Mouse (Mus musculus) liver, embryonic 16.5 days (tissue): ENCODE results near the gene Ctdsp2. TPM values are rescaled to one million over a fixed set of nuclear protein-coding genes. Genes with fewer than 3 reads are reported as not detected.

Experiments used
- ATAC-seq: fragments of 200-750 bp; cut with Nextera tagmentation; 2 replicates; pipeline ENCODE4 v1.8.0; 2017; ENCODE audit warnings: low read depth, mild to moderate bottlenecking, moderate number of reproducible peaks, moderate library complexity
- H3K27ac ChIP-seq: fragments of 300-500 bp; sonication (generic); 2 replicates; pipeline ENCODE4 v1.5.1; 2014; ENCODE audit warnings: mild to moderate bottlenecking, low read length
- H3K27me3 ChIP-seq: fragments of 300-500 bp; sonication (generic); 2 replicates; pipeline ENCODE4 v1.6.1; 2014; ENCODE audit warnings: low read depth, low read length, mixed read lengths; ENCODE audit not compliant: control insufficient read depth, insufficient read depth
- H3K36me3 ChIP-seq: fragments of 300-500 bp; sonication (generic); 2 replicates; pipeline ENCODE4 v1.6.1; 2014; ENCODE audit warnings: mild to moderate bottlenecking; ENCODE audit not compliant: control insufficient read depth, insufficient read depth
- H3K4me1 ChIP-seq: fragments of 300-500 bp; sonication (generic); 2 replicates; pipeline ENCODE4 v1.6.1; 2014; ENCODE audit warnings: low read depth, low read length, mixed read lengths; ENCODE audit not compliant: control insufficient read depth
- H3K4me2 ChIP-seq: fragments of 300-500 bp; sonication (generic); 2 replicates; pipeline ENCODE4 v1.6.1; 2014; ENCODE audit warnings: low read depth, low read length, mixed read lengths
- H3K4me3 ChIP-seq: fragments of 300-500 bp; sonication (generic); 2 replicates; pipeline ENCODE4 v1.5.1; 2014; ENCODE audit warnings: low read depth, mild to moderate bottlenecking, low read length
- H3K9ac ChIP-seq: fragments of 300-500 bp; sonication (generic); 2 replicates; pipeline ENCODE4 v1.6.1; 2014; ENCODE audit warnings: low read depth, low read length
- H3K9me3 ChIP-seq: fragments of 300-500 bp; sonication (generic); replicated peaks from 2 replicates; pipeline ENCODE4 v1.6.1; 2016; ENCODE audit warnings: low read length; ENCODE audit not compliant: control insufficient read depth
- WGBS: fragments of 180-500 bp; shearing (Covaris S2); extraction: QIAGEN DNeasy Blood & Tissue Kit; methylation state at CpG from one replicate; pipeline ENCODE4 v1.1.7; 2014; ENCODE audit not compliant: insufficient replicate concordance; 5-methylcytosine and 5-hydroxymethylcytosine counted together
- microRNA counts: library from miRNA; unstranded; fragments of <30 nt; microRNA quantifications from one replicate; lab custom pipeline; 2016
- microRNA-seq: library from miRNA; unstranded; fragments of <30 nt; microRNA quantifications from one replicate; pipeline ENCODE4, GENCODE M21; 2016
- polyA plus RNA-seq: library from polyadenylated mRNA; unstranded; fragments of >200 nt; fragmentation: Nextera tagmentation; extraction: Ambion mirVana; gene quantifications from 2 replicates; pipeline ENCODE4 v1.2.1, GENCODE M21; 2015

The Ctdsp2 gene
- polyA plus RNA-seq, 1 experiment from 2014 or later, result 12.2 TPM

DNA sequence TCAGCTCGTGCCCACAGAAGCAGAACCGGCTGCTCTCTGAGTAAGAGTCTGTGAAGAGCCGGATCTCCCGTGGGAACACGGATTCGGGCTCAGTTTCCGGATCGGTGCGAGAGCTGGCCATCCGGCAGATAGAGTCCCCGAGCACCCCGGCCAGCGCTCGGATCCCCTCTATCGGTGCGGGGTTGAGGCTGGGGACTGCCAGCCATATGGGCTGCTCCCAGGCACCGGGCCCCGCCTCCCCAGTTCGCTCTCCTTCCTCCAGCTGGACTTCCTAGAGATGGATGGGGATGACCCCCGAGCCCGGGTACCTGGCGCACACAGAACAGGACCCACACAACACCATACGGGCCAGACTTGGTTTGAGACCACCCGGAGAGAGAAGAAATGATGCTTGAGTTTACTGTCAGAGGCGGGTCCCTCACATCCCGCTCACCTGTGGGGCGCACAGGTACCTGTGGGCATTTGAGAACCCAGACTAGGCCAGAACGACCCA is 62.8 kb downstream of the Ctdsp2 start, which contains the start of the genes Mettl1 and Eef1akmt3:
Mettl1 (plus strand) TSS at position 141 of the 493 bp plus-strand sequence.
Eef1akmt3 (minus strand) TSS at position 240 of the 493 bp plus-strand sequence.
- peak; percentile 52 for ATAC-seq
- no peaks in the 10 kb centered on the region for H3K9me3 ChIP-seq
- peaks cover 28% of the 10 kb centered on the region for H3K27me3 ChIP-seq
- 1% methylated on average over 28 of the region's 28 CpGs for WGBS
- no peaks in the 10 kb centered on the region for H3K36me3 ChIP-seq
- H3K4me1 ChIP-seq, result peaks cover 17% of the 10 kb centered on the region
- H3K4me3 ChIP-seq, result peak within 1 kb of the TSS; percentile 81
- H3K27ac ChIP-seq, result peak within 1 kb of the TSS; percentile 46; the same call in 1 of the 2 replicates
- H3K4me2 ChIP-seq, result peak within 1 kb of the TSS; percentile 93
- H3K9ac ChIP-seq, result peak within 1 kb of the TSS; percentile 63

DNA sequence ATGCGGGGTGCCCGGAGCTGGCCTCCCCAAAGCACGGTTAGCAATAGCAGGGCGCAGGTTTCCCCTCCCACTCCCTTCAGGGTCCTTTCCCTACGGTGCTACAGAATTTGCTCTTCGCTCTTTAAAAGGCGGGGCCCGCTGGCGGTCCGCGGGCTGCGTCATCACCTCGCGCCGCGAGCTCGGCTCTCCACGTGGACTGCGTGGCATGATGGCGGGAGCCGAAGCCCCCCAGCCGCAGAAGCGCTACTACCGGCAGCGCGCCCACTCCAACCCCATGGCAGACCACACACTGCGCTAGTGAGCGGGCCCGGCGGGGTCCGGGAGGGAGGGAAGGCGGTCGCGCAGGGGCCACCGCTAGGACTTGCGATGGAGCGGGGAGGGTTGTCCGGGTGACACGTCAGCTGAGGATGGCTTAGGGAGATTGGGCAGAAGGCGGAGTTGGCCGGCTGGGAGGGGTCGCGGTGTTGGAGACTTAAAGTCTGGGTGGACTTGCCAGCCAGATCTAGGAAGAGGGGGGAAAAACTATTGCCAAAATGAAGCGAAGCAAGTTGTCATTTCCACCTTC is 63.3 kb downstream of the Ctdsp2 start:
- H3K9ac ChIP-seq, result peak overlapping the region; percentile 63
- H3K4me2 ChIP-seq, result peak overlapping the region; percentile 93
- ATAC-seq, result peak; percentile 82
- no peaks in the 10 kb centered on the region for H3K36me3 ChIP-seq
- peak overlapping the region; percentile 81 for H3K4me3 ChIP-seq
- no peaks in the 10 kb centered on the region for H3K9me3 ChIP-seq
- H3K4me1 ChIP-seq, result peaks cover 17% of the 10 kb centered on the region
- peaks cover 28% of the 10 kb centered on the region for H3K27me3 ChIP-seq
- under 1% methylated on average over 44 of the region's 44 CpGs for WGBS
- H3K27ac ChIP-seq, result no peak overlapping the region

- Histone ChIP-seq H3K4me2 (peak overlapping the region; percentile 93), H3K36me3 (no peaks in the 10 kb centered on the region), H3K9me3 (no peaks in the 10 kb centered on the region), H3K4me1 (peaks cover 17% of the 10 kb centered on the region), H3K27me3 (peaks cover 28% of the 10 kb centered on the region), H3K4me3 (peak overlapping the region; percentile 81), H3K9ac (peak overlapping the region; percentile 63), H3K27ac (peak overlapping the region; percentile 46)
- 13% methylated on average over 5 of the region's 5 CpGs for WGBS
- ATAC-seq, result no peak
These were observed 64.1 kb downstream of the Ctdsp2 start for GRCm38 (mm10) chr10:127042468-127043115.

- Histone ChIP-seq H3K4me1 (peaks cover 17% of the 10 kb centered on the region), H3K4me2 (no peak overlapping the region), H3K27me3 (peaks cover 34% of the 10 kb centered on the region), H3K36me3 (no peaks in the 10 kb centered on the region), H3K27ac (no peak overlapping the region), H3K4me3 (no peak overlapping the region), H3K9me3 (no peaks in the 10 kb centered on the region), H3K9ac (no peak overlapping the region)
- no peak for ATAC-seq
- WGBS, result 68% methylated on average over 6 of the region's 6 CpGs
These were observed 64.7 kb downstream of the Ctdsp2 start for GRCm38 (mm10) chr10:127043187-127043586.

GRCm38 (mm10) chr10:127047954-127048353 is 69.4 kb downstream of the Ctdsp2 start, which contains the start of gene Cyp27b1:
TSS of gene Cyp27b1 (plus strand) at chr10:127048250.
- peaks cover under 1% of the 10 kb centered on the region for H3K4me1 ChIP-seq
- WGBS, result 29% methylated on average over 5 of the region's 5 CpGs
- no peak within 1 kb of the TSS for H3K27ac ChIP-seq
- H3K9ac ChIP-seq, result no peak within 1 kb of the TSS
- no peaks in the 10 kb centered on the region for H3K36me3 ChIP-seq
- H3K9me3 ChIP-seq, result no peaks in the 10 kb centered on the region
- peak within 1 kb of the TSS; percentile 1; the same call in 1 of the 2 replicates for H3K4me2 ChIP-seq
- peaks cover 51% of the 10 kb centered on the region for H3K27me3 ChIP-seq
- no peak within 1 kb of the TSS for H3K4me3 ChIP-seq
- ATAC-seq, result no peak

DNA sequence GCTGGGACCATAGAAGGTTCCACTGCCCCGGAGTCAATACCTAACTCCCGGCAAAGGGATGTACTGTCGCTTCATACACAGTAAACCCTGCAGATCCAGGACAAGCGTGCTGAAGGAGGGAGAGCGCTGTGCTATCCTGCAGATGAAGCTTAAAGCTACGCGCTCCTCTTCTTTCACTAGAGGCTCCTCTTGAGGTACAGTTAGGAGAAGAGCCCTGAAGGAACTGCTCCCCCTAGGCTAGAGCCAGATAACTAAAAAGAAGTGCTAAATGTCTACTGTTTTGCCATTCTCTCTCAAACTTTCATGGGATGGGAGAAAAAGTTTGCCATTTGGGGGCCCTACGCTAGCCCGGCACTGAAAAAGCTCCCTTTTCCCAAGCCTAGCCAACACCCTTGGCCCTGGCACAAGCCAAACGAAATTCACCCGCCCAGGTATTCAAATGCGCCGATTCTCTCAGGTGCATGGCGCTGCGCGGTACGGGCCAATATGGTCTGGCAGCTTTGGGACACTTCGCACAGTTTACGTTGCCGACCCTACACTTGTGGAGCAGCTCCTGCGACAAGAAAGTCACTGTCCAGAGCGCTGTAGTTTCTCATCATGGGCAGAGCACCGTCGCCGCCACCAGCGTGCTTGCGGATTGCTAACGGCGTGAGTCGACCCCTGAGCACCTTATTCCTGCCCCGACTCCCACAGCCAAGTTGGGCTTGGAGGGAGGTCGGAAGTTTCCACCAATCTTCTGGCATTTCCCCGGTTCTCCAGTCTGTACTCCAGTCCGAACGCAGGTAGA is 70.3 kb downstream of the Ctdsp2 start:
- H3K36me3 ChIP-seq, result no peaks in the 10 kb centered on the region
- no peak overlapping the region for H3K27ac ChIP-seq
- no peaks in the 10 kb centered on the region for H3K4me1 ChIP-seq
- H3K9ac ChIP-seq, result no peak overlapping the region
- no peak for ATAC-seq
- no peaks in the 10 kb centered on the region for H3K9me3 ChIP-seq
- peak overlapping the region; percentile 1; the same call in 1 of the 2 replicates for H3K4me2 ChIP-seq
- WGBS, result 5% methylated on average over 35 of the region's 35 CpGs
- no peak overlapping the region for H3K4me3 ChIP-seq
- H3K27me3 ChIP-seq, result peaks cover 54% of the 10 kb centered on the region

MicroRNAs within 50 kb of the gene (microRNA counts, 519-probe panel; counts per million panel counts)
- microRNA mmu-miR-26a (lab: Ali Mortazavi, UCI) (2,274 counts per million, percentile 45 among the panel's probes with 10 or more counts), microRNA mmu-miR-546 (lab: Ali Mortazavi, UCI) (60.7 counts per million)

Small RNA genes within 50 kb of the gene (microRNA-seq; reads per million reads assigned to microRNA genes)
- gene Mir26a-2 (56.6 reads per million, percentile 49 among the genes with 10 or more reads in this experiment), gene Mir546 (not detected)

Other genes with a start within 250 kb of the Ctdsp2 start
- 5.5 and 6.0 TPM in 2 replicates for gene Atp23, start 77.4 kb upstream of the Ctdsp2 start, polyA plus RNA-seq
- gene Avil, start 22.0 kb downstream of the Ctdsp2 start, polyA plus RNA-seq, result 0.09 TPM in 1 of 2 replicates, not detected in the other
- gene Tsfm, start 52.1 kb downstream of the Ctdsp2 start, polyA plus RNA-seq, result 37.1 and 40.1 TPM in 2 replicates
- 13.4 and 13.5 TPM in 2 replicates for gene Mettl1, start 62.7 kb downstream of the Ctdsp2 start, polyA plus RNA-seq
- 0.09 and 0.21 TPM in 2 replicates for gene Eef1akmt3, start 62.8 kb downstream of the Ctdsp2 start, polyA plus RNA-seq
- gene Cyp27b1, start 69.5 kb downstream of the Ctdsp2 start, polyA plus RNA-seq, result 0.04 TPM in 1 of 2 replicates, not detected in the other
- gene March9, start 81.5 kb downstream of the Ctdsp2 start, polyA plus RNA-seq, result not detected in 2 replicates
- 293 and 317 TPM in 2 replicates for gene Cdk4, start 84.8 kb downstream of the Ctdsp2 start, polyA plus RNA-seq
- gene Tspan31, start 91.5 kb downstream of the Ctdsp2 start, polyA plus RNA-seq, result 87.4 and 96.7 TPM in 2 replicates
- 0.71 and 1.2 TPM in 2 replicates for gene Agap2, start 96.6 kb downstream of the Ctdsp2 start, polyA plus RNA-seq
- gene Os9, start 142.4 kb downstream of the Ctdsp2 start, polyA plus RNA-seq, result 58.9 and 65.6 TPM in 2 replicates
- 18.7 and 24.3 TPM in 2 replicates for gene B4galnt1, start 186.5 kb downstream of the Ctdsp2 start, polyA plus RNA-seq
- 2.2 and 2.7 TPM in 2 replicates for gene Slc26a10, start 201.9 kb downstream of the Ctdsp2 start, polyA plus RNA-seq
- 4.8 and 5.7 TPM in 2 replicates for gene Arhgef25, start 211.4 kb downstream of the Ctdsp2 start, polyA plus RNA-seq
- 13.4 and 14.8 TPM in 2 replicates for gene Dtx3, start 217.0 kb downstream of the Ctdsp2 start, polyA plus RNA-seq
- gene Pip4k2c, start 232.9 kb downstream of the Ctdsp2 start, polyA plus RNA-seq, result 39.1 and 40.1 TPM in 2 replicates